In the genomic region with DNA sequence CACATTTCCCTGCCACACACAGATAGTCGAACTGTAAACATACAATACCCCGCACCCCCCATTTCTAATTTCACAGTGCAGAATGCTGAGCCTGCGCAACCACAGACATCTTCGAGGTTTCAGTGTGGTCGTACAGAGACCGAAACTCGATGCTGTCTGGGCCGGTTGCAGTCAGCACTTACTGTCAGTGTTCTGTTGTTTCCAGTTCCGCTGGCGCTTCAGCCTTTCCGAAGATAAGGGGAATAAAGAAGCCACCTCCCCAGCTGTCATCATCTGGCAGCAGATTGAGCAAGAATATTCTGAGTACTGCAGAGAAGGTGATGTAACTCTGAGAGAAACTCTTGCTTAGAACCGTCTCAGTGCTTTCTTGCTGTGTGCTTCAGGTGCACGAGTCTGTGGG, we compare ENCODE assay signal across 11 mouse cellular contexts. TPM values are rescaled to one million over a fixed set of nuclear protein-coding genes. Genes with fewer than 3 reads are reported as not detected.
A peak's percentile ranks its signal among the peaks of the same experiment; 100 is the strongest.
DNase-seq lines count a peak whose midpoint lies in the region; ATAC-seq lines count a peak whose summit lies in the region.
"Had no signal": no experiment of that assay in that cellular context is flagged by ENCODE, and none has a peak within 500 bp of the region (broad histone marks: within the 10 kb centered on the region; RNA-seq: fewer than 3 reads in every experiment).

No protein-coding gene starts in this region.

- H3K27ac ChIP-seq in liver, embryonic 11.5 days (ENCODE audit: low read depth, low read length) = no peak overlapping the region; the same call in 1 of the 2 replicates
- H3K27ac ChIP-seq: hindbrain, embryonic 14.5 days; stomach, embryonic 15.5 days had no signal

- ATAC-seq in liver, embryonic 11.5 days (replicated peaks; ENCODE audit: low FRiP score) = peak; percentile 53

- intact Hi-C loops in heart, postnatal 36 days (cut with DNase I) = no loop called here

- DNase-seq in heart, adult 11 months = peak; percentile 93
- no peak for DNase-seq in heart, postnatal 36 days
- peak; percentile 65 for DNase-seq in adipocyte (ENCODE audit: low spot score)
- DNase-seq in liver, embryonic 11.5 days (ENCODE audit: low spot score) = no peak
- DNase-seq in lung, postnatal 36 days = peak; percentile 68
- no peak for DNase-seq in c-Kit-positive CD71-positive TER-119-positive erythroid progenitor cells, embryonic 14.5 days (ENCODE audit: low spot score)
- DNase-seq in gastrocnemius, postnatal 10 days = no peak
- no peak for DNase-seq in cerebellum, adult 11-12 months
- DNase-seq: adrenal gland, postnatal 36 days had no signal

- H3K4me1 ChIP-seq in liver, embryonic 11.5 days (replicated peaks; ENCODE audit: control insufficient read depth, insufficient read depth, low read length) = peaks cover 7% of the 10 kb centered on the region

- H3K27me3 ChIP-seq in liver, embryonic 11.5 days (replicated peaks; ENCODE audit: control insufficient read depth, insufficient read depth, low read length) = peaks cover 20% of the 10 kb centered on the region
- H3K27me3 ChIP-seq: stomach, embryonic 15.5 days had no signal

- peak overlapping the region; percentile 46 for H3K4me2 ChIP-seq in liver, embryonic 11.5 days
- H3K4me2 ChIP-seq: hindbrain, embryonic 14.5 days; stomach, embryonic 15.5 days had no signal

- H3K9ac ChIP-seq in liver, embryonic 11.5 days (ENCODE audit: low read depth, low read length) = no peak overlapping the region
- H3K9ac ChIP-seq: hindbrain, embryonic 14.5 days; stomach, embryonic 15.5 days had no signal

- no peak overlapping the region for H3K4me3 ChIP-seq in liver, embryonic 11.5 days (ENCODE audit: low read depth, low read length)
- H3K4me3 ChIP-seq: stomach, embryonic 15.5 days had no signal

- H3K9me3 ChIP-seq in liver, embryonic 11.5 days (ENCODE audit: control insufficient read depth, low read length) = no peaks in the 10 kb centered on the region
- H3K9me3 ChIP-seq: stomach, embryonic 15.5 days had no signal

- H3K36me3 ChIP-seq in liver, embryonic 11.5 days (ENCODE audit: control insufficient read depth, insufficient read depth, low read length) = peaks cover 4% of the 10 kb centered on the region; the same call in 1 of the 2 replicates
- H3K36me3 ChIP-seq: stomach, embryonic 15.5 days had no signal

- 35% methylated on average over 13 of the region's 13 CpGs for WGBS in liver, embryonic 11.5 days

RNA-seq across cellular contexts. Expression of a gene that starts 2.1 kb away (rescaled TPM):
- total RNA-seq in heart, postnatal 36 days (2021) = 10 to 100 TPM in 1 of 2 experiments, 1 to 10 TPM in 1; 9.6 to 13.3 TPM
- 3.7 TPM in 2 replicates for polyA plus RNA-seq in liver, embryonic 11.5 days (2014; fragmentation: Nextera tagmentation; extraction: Ambion mirVana)
- total RNA-seq in gastrocnemius, postnatal 10 days (2021) = 1 to 10 TPM; 6.4 to 8.2 TPM

RNA-seq across cellular contexts. Expression of a gene that starts 2.2 kb away (rescaled TPM):
- 10 to 100 TPM; 15.3 to 17.9 TPM for total RNA-seq in heart, postnatal 36 days (2021)
- polyA plus RNA-seq in liver, embryonic 11.5 days (2014; fragmentation: Nextera tagmentation; extraction: Ambion mirVana) = 2.0 and 3.0 TPM in 2 replicates
- total RNA-seq in gastrocnemius, postnatal 10 days (2021) = 10 to 100 TPM; 10.3 to 11.6 TPM

RNA-seq across cellular contexts. Expression of a gene that starts 8.9 kb away (rescaled TPM):
- 1 to 10 TPM in 1 of 2 experiments, under 1 TPM in 1; 0.49 to 1.7 TPM for total RNA-seq in heart, postnatal 36 days (2021)
- polyA plus RNA-seq in liver, embryonic 11.5 days (2014; fragmentation: Nextera tagmentation; extraction: Ambion mirVana) = 0.08 TPM in 1 of 2 replicates, not detected in the other
- total RNA-seq in gastrocnemius, postnatal 10 days (2021) = under 1 TPM; 0.18 to 0.28 TPM

RNA-seq across cellular contexts. Expression of a gene that starts 13.9 kb away (rescaled TPM):
- total RNA-seq in heart, postnatal 36 days (2021) = under 1 TPM in 1 of 2 experiments, not detected in 1; 0.11 TPM
- 0.08 TPM in 1 of 2 replicates, not detected in the other for polyA plus RNA-seq in liver, embryonic 11.5 days (2014; fragmentation: Nextera tagmentation; extraction: Ambion mirVana)
- total RNA-seq in gastrocnemius, postnatal 10 days (2021) = under 1 TPM in 1 of 2 experiments, not detected in 1; 0.09 TPM

Comparison
In these comparisons a context has a peak if more than half of its experiments do, and no peak if none do; other contexts are left out.
1. DNase-seq: peak in heart, adult 11 months (single experiment), adipocyte (single experiment) and lung, postnatal 36 days (single experiment); none in heart, postnatal 36 days (0 of 2), liver, embryonic 11.5 days (single experiment), c-Kit-positive CD71-positive TER-119-positive erythroid progenitor cells, embryonic 14.5 days (single experiment), gastrocnemius, postnatal 10 days (single experiment) and cerebellum, adult 11-12 months (single experiment).